Mouse (Mus musculus): Measurements from ENCODE around the gene Mr1. TPM values are rescaled to one million over a fixed set of nuclear protein-coding genes. Genes with fewer than 3 reads are reported as not detected.
"Not testable (repeated sequence)": the region's sequence is repeated elsewhere in the genome, so short reads cannot be mapped to it uniquely, and the experiment has no call there.

The Mr1 gene
- polyA plus RNA-seq, 1 experiment from 2014 or later, result 4.2 TPM

DNA sequence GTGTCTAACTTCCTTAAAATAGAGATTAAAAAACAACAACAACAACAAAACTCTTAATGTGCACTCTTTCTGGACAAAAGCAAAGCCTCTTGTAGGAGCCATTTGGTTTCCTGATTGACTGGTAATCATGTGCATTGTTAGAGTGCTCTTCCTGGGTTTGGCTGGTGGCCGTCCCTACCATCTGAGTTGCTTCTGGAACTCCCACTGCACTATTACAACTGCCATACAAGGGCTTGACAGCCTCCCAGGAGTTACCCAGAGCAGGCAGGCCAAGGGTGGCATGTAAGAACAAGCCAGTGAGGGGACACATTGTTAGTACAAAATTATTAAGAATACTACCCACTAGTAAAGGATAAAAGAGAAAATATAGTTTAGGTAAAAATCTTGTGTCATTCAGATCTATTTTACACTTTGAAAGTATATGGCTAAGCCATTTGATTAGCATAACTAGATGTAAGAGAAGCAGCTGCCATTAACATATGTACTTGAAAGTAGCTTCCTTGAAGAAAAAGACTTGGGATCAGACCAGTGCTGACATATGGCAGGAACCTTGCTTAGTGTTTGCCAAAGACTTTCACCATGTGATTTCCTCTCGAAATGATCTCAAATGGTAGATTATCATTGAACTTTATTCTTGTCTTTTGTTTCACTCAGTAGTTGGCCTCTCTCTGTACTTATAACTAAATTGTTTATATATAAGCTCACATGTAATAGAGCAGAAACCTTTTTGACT, 31.7 kb upstream of the Mr1 start:
- no peak for TF ChIP-seq CTCF (IDR thresholded peaks at IDR 0.05; ENCODE audit: low read depth)
- no peak for TF ChIP-seq EP300 (optimal IDR thresholded peaks at IDR 0.05)
- DNase-seq (ENCODE audit: low spot score) (no peak), ATAC-seq (ENCODE audit: low FRiP score, low TSS enrichment) (no peak)
- H3K4me2 ChIP-seq (replicated peaks; ENCODE audit: low read depth), result no peak overlapping the region
- WGBS, result 73% methylated on average over 2 of the region's 2 CpGs
- H3K27ac ChIP-seq (replicated peaks), result no peak overlapping the region
- H3K4me3 ChIP-seq (ENCODE audit: low read depth, low read length), result no peak overlapping the region
- H3K4me1 ChIP-seq (replicated peaks; ENCODE audit: control insufficient read depth, insufficient read depth), result no peaks in the 10 kb centered on the region
- no peaks in the 10 kb centered on the region for H3K9me3 ChIP-seq (ENCODE audit: control insufficient read depth, low read length)
- H3K9ac ChIP-seq (ENCODE audit: low read length), result no peak overlapping the region
- H3K36me3 ChIP-seq (ENCODE audit: control insufficient read depth, insufficient read depth, low read length), result peaks cover 8% of the 10 kb centered on the region; the same call in 1 of the 2 replicates
- H3K27me3 ChIP-seq (ENCODE audit: control insufficient read depth, insufficient read depth, low read length), result no peaks in the 10 kb centered on the region

DNA sequence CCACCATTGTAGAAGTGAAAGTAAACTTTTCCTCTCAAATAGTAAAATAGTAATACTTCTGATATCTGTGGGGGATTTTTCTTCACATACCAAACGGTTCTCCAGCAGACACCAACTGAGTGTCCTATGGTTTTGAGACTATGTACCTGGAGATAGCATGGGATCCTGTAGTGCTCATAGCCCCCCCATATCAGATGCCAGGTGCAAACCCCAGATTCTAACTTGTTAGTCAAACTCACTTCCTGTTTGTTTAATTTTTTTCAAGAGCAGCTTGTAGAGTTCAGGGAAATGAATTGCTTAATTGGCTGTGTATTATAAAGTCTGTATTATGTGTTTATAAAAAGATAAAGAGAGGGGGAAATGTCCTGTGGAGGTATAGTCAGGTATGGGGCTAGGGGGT, 27.8 kb upstream of the Mr1 start:
- TF ChIP-seq CTCF (IDR thresholded peaks at IDR 0.05; ENCODE audit: low read depth) (no peak), EP300 (optimal IDR thresholded peaks at IDR 0.05) (no peak)
- Histone ChIP-seq H3K4me2 (replicated peaks; ENCODE audit: low read depth) (no peak overlapping the region), H3K36me3 (ENCODE audit: control insufficient read depth, insufficient read depth, low read length) (0 out of 2 replicates have a peak, but pooled peaks cover 8% of the 10 kb centered on the region), H3K27ac (replicated peaks) (no peak overlapping the region), H3K9me3 (ENCODE audit: control insufficient read depth, low read length) (no peaks in the 10 kb centered on the region), H3K4me1 (replicated peaks; ENCODE audit: control insufficient read depth, insufficient read depth) (no peaks in the 10 kb centered on the region), H3K4me3 (ENCODE audit: low read depth, low read length) (no peak overlapping the region), H3K9ac (ENCODE audit: low read length) (no peak overlapping the region), H3K27me3 (ENCODE audit: control insufficient read depth, insufficient read depth, low read length) (no peaks in the 10 kb centered on the region)
- DNase-seq (ENCODE audit: low spot score) (no peak), ATAC-seq (ENCODE audit: low FRiP score, low TSS enrichment) (no peak)
- 81% methylated on average over 1 of the region's 1 CpGs for WGBS

DNA sequence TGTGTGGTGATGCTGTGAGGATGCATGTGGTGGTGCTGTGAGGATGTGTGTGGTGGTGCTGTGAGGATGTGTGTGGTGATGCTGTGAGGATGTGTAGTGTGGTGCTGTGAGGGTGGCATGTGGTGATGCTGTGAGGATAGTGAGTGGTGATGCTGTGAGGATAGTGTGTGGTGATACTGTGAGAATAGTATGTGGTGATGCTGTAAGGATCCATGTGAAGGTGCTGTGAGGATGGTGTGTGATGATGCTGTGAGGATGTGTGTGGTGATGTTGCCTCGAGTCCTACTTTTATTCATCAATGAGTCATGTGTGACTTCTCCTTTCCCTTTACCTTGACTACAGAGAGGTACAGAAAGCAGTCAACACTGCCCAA, 27.0 kb upstream of the Mr1 start:
- H3K36me3 ChIP-seq (ENCODE audit: control insufficient read depth, insufficient read depth, low read length); H3K27ac ChIP-seq (replicated peaks); H3K9me3 ChIP-seq (ENCODE audit: control insufficient read depth, low read length); H3K27me3 ChIP-seq (ENCODE audit: control insufficient read depth, insufficient read depth, low read length); H3K4me2 ChIP-seq (replicated peaks; ENCODE audit: low read depth); H3K9ac ChIP-seq (ENCODE audit: low read length); ATAC-seq (ENCODE audit: low FRiP score, low TSS enrichment); H3K4me1 ChIP-seq (replicated peaks; ENCODE audit: control insufficient read depth, insufficient read depth); DNase-seq (ENCODE audit: low spot score); H3K4me3 ChIP-seq (ENCODE audit: low read depth, low read length): not testable (repeated sequence)
- 76% methylated on average over 1 of the region's 1 CpGs for WGBS

DNA sequence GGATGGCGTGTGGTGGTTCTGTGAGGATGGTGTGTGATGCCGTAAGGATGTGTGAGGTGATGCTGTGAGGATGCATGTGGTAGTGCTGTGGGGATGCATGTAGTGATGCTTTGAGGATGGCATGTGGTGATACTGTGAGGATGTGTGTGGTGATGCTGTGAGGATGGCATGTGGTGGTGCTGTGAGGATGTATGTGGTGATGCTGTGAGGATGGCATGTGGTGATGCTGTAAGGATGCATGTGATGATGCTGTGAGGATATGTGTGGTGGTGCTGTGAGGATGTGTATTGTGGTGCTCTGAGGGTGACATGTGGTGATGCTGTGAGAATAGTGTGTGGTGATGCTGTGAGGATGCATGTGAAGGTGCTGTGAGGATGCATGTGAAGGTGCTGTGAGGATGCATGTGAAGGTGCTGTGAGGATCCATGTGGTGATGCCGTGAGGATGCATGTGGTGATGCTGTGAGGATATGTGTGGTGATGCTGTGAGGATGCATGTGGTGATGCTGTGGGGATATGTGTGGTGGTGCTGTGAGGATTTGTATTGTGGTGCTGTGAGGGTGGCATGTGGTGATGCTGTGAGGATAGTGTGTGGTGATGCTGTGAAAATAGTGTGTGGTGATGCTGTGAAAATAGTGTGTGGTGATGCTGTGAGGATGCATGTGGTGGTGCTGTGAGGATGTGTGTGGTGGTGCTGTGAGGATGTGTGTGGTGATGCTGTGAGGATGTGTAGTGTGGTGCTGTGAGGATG, 26.5 kb upstream of the Mr1 start:
- Histone ChIP-seq H3K9ac (ENCODE audit: low read length) (no peak overlapping the region), H3K27ac (replicated peaks) (no peak overlapping the region), H3K36me3 (ENCODE audit: control insufficient read depth, insufficient read depth, low read length) (0 out of 2 replicates have a peak, but pooled peaks cover 8% of the 10 kb centered on the region), H3K4me1 (replicated peaks; ENCODE audit: control insufficient read depth, insufficient read depth) (no peaks in the 10 kb centered on the region), H3K9me3 (ENCODE audit: control insufficient read depth, low read length) (no peaks in the 10 kb centered on the region), H3K4me2 (replicated peaks; ENCODE audit: low read depth) (no peak overlapping the region), H3K27me3 (ENCODE audit: control insufficient read depth, insufficient read depth, low read length) (no peaks in the 10 kb centered on the region), H3K4me3 (ENCODE audit: low read depth, low read length) (no peak overlapping the region)
- 89% methylated on average over 3 of the region's 3 CpGs for WGBS
- DNase-seq (ENCODE audit: low spot score) (no peak), ATAC-seq (ENCODE audit: low FRiP score, low TSS enrichment) (no peak)
- no peak for TF ChIP-seq EP300 (optimal IDR thresholded peaks at IDR 0.05)
- TF ChIP-seq CTCF (IDR thresholded peaks at IDR 0.05; ENCODE audit: low read depth), result no peak

DNA sequence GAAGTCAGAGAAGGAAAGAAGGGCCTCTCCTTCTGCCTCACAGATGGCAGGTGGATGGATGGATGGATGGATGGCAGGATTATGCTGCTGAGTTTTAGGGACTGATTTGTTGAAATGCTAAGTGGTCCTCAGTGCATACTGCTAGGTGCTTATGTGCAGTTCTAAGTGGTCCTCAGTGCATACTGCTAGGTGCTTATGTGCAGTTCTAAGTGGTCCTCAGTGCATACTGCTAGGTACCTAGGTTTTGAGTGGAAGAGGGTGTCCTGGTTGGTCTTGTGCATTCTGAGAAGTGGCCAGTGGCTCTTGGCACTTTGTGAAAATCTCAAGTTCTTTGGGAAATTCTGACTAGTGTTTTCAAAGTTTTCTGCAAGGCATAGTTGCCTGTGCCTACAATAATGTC, 23.3 kb upstream of the Mr1 start:
- no peak overlapping the region for H3K4me3 ChIP-seq (ENCODE audit: low read depth, low read length)
- no peak overlapping the region for H3K27ac ChIP-seq (replicated peaks)
- ATAC-seq (ENCODE audit: low FRiP score, low TSS enrichment) (no peak), DNase-seq (ENCODE audit: low spot score) (no peak)
- H3K9me3 ChIP-seq (ENCODE audit: control insufficient read depth, low read length), result no peaks in the 10 kb centered on the region
- H3K9ac ChIP-seq (ENCODE audit: low read length), result no peak overlapping the region
- TF ChIP-seq EP300 (optimal IDR thresholded peaks at IDR 0.05) (no peak), CTCF (IDR thresholded peaks at IDR 0.05; ENCODE audit: low read depth) (no peak)
- H3K27me3 ChIP-seq (ENCODE audit: control insufficient read depth, insufficient read depth, low read length), result no peaks in the 10 kb centered on the region
- H3K4me1 ChIP-seq (replicated peaks; ENCODE audit: control insufficient read depth, insufficient read depth), result no peaks in the 10 kb centered on the region
- H3K4me2 ChIP-seq (replicated peaks; ENCODE audit: low read depth), result no peak overlapping the region
- no peaks in the 10 kb centered on the region for H3K36me3 ChIP-seq (ENCODE audit: control insufficient read depth, insufficient read depth, low read length)

DNA sequence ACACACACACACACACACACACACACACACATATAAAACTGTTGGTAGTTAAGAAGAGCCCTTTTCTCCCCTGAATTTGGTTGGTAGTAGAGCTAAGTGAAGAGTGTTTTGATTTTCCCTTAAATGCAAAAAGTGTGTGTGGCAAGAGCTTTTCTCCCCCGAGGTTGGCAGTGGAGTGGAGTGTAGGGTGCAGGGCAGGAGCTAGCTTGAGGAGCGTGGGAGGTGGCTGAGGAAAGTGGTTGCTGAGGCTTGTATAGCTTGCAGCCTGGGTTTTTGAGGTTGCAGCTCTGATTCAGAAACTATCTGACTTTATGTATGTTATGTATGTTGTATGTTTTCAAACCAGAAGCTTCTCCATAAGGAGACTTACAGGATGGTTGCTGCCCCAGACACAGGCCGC, 20.8 kb upstream of the Mr1 start:
- Histone ChIP-seq H3K4me1 (replicated peaks; ENCODE audit: control insufficient read depth, insufficient read depth) (no peaks in the 10 kb centered on the region), H3K4me3 (ENCODE audit: low read depth, low read length) (no peak overlapping the region), H3K27me3 (ENCODE audit: control insufficient read depth, insufficient read depth, low read length) (no peaks in the 10 kb centered on the region), H3K4me2 (replicated peaks; ENCODE audit: low read depth) (no peak overlapping the region), H3K27ac (replicated peaks) (no peak overlapping the region), H3K36me3 (ENCODE audit: control insufficient read depth, insufficient read depth, low read length) (no peaks in the 10 kb centered on the region), H3K9ac (ENCODE audit: low read length) (no peak overlapping the region), H3K9me3 (ENCODE audit: control insufficient read depth, low read length) (no peaks in the 10 kb centered on the region)
- TF ChIP-seq EP300 (optimal IDR thresholded peaks at IDR 0.05) (no peak), CTCF (IDR thresholded peaks at IDR 0.05; ENCODE audit: low read depth) (no peak)
- 78% methylated on average over 3 of the region's 3 CpGs for WGBS
- ATAC-seq (ENCODE audit: low FRiP score, low TSS enrichment) (no peak), DNase-seq (ENCODE audit: low spot score) (no peak)
